Mouse (Mus musculus) liver, embryonic 13.5 days (tissue): ENCODE measurements around the gene Hist1h2be. TPM values are rescaled to one million over a fixed set of nuclear protein-coding genes. Genes with fewer than 3 reads are reported as not detected.
"Not testable (repeated sequence)": the region's sequence is repeated elsewhere in the genome, so short reads cannot be mapped to it uniquely, and the experiment has no call there.

Experiments
- ATAC-seq: fragments of 200-750 bp; cut with Nextera tagmentation; 2 replicates; pipeline ENCODE4 v1.8.0; 2017; ENCODE audit warnings: low read depth, mild to moderate bottlenecking, moderate number of reproducible peaks, moderate library complexity
- DNase-seq: peaks from one replicate; pipeline ENCODE4 v3.0.0; 2022
- H3K27ac ChIP-seq: fragments of 300-500 bp; sonication (generic); 2 replicates; pipeline ENCODE4 v1.5.1; 2015; ENCODE audit warnings: moderate library complexity, mild to moderate bottlenecking, inconsistent platforms
- H3K27me3 ChIP-seq: fragments of 300-500 bp; sonication (generic); 2 replicates; pipeline ENCODE4 v1.6.1; 2015; ENCODE audit warnings: mild to moderate bottlenecking, inconsistent platforms
- H3K36me3 ChIP-seq: fragments of 300-500 bp; sonication (generic); 2 replicates; pipeline ENCODE4 v1.6.1; 2015; ENCODE audit warnings: mild to moderate bottlenecking, inconsistent platforms
- H3K4me1 ChIP-seq: fragments of 300-500 bp; sonication (generic); replicated peaks from 2 replicates; pipeline ENCODE4 v1.6.1; 2015; ENCODE audit warnings: inconsistent platforms
- H3K4me2 ChIP-seq: fragments of 300-500 bp; sonication (generic); 2 replicates; pipeline ENCODE4 v1.6.1; 2015; ENCODE audit warnings: inconsistent platforms, mild to moderate bottlenecking, moderate library complexity
- H3K4me3 ChIP-seq: fragments of 300-500 bp; sonication (generic); replicated peaks from 2 replicates; pipeline ENCODE4 v1.5.1; 2015; ENCODE audit warnings: mild to moderate bottlenecking, inconsistent platforms
- H3K9ac ChIP-seq: fragments of 300-500 bp; sonication (generic); 2 replicates; pipeline ENCODE4 v1.6.1; 2015; ENCODE audit warnings: mild to moderate bottlenecking, inconsistent platforms
- H3K9me3 ChIP-seq: fragments of 300-500 bp; sonication (generic); replicated peaks from 2 replicates; pipeline ENCODE4 v1.6.1; 2016; ENCODE audit warnings: inconsistent platforms
- WGBS: fragments of 180-500 bp; shearing (Covaris S2); methylation state at CpG from one replicate; pipeline ENCODE4 v1.1.7; 2015; ENCODE audit not compliant: insufficient replicate concordance; 5-methylcytosine and 5-hydroxymethylcytosine counted together
- microRNA-seq: library from miRNA; unstranded; fragments of <30 nt; microRNA quantifications from one replicate; pipeline ENCODE4, GENCODE M21; 2016
- polyA plus RNA-seq: library from polyadenylated mRNA; unstranded; fragments of >200 nt; fragmentation: Nextera tagmentation; extraction: Ambion mirVana; gene quantifications from 2 replicates; pipeline ENCODE4 v1.2.1, GENCODE M21; 2015

Hist1h2be gene
- polyA plus RNA-seq, 1 experiment from 2014 or later: 1.3 TPM

- H3K9me3 ChIP-seq: no peaks in the 10 kb centered on the region
- no peaks in the 10 kb centered on the region for H3K36me3 ChIP-seq
- DNase-seq (no peak), ATAC-seq (no peak)
- no peaks in the 10 kb centered on the region for H3K27me3 ChIP-seq
- peak overlapping the region; percentile 90 for H3K9ac ChIP-seq
- peak overlapping the region; percentile 98 for H3K27ac ChIP-seq
- H3K4me1 ChIP-seq: peaks cover 45% of the 10 kb centered on the region
- peak overlapping the region; percentile 67 for H3K4me3 ChIP-seq
- H3K4me2 ChIP-seq: peak overlapping the region; percentile 73
- 62% methylated on average over 3 of the region's 3 CpGs for WGBS
Measured at GRCm38 (mm10) chr13:23541497-23541896, 79.4 kb downstream of the Hist1h2be start.

- Histone ChIP-seq H3K4me1 (peaks cover 40% of the 10 kb centered on the region), H3K27ac (peak overlapping the region; percentile 98), H3K9ac (peak overlapping the region; percentile 62)
- not testable (repeated sequence) for H3K36me3 ChIP-seq, H3K4me3 ChIP-seq, H3K27me3 ChIP-seq, H3K9me3 ChIP-seq, ATAC-seq, H3K4me2 ChIP-seq, DNase-seq
- 68% methylated on average over 1 of the region's 1 CpGs for WGBS
Measured at GRCm38 (mm10) chr13:23539821-23540220, 81.1 kb downstream of the Hist1h2be start.

- H3K4me1 ChIP-seq: peaks cover 40% of the 10 kb centered on the region
- H3K36me3 ChIP-seq: no peaks in the 10 kb centered on the region
- no peaks in the 10 kb centered on the region for H3K27me3 ChIP-seq
- peak overlapping the region; percentile 84 for H3K9ac ChIP-seq
- H3K4me2 ChIP-seq: peak overlapping the region; percentile 65
- no peaks in the 10 kb centered on the region for H3K9me3 ChIP-seq
- peak overlapping the region; percentile 63 for H3K4me3 ChIP-seq
- no peak for DNase-seq
- peak overlapping the region; percentile 98 for H3K27ac ChIP-seq
- WGBS: 81% methylated on average over 5 of the region's 5 CpGs
- ATAC-seq: no peak
Measured at GRCm38 (mm10) chr13:23538249-23538648, 82.7 kb downstream of the Hist1h2be start.

GRCm38 (mm10) chr13:23537006-23537710, 83.8 kb downstream of the Hist1h2be start:
- Histone ChIP-seq H3K27me3 (no peaks in the 10 kb centered on the region), H3K4me2 (peak overlapping the region; percentile 65), H3K9ac (peak overlapping the region; percentile 84), H3K4me1 (peaks cover 51% of the 10 kb centered on the region), H3K4me3 (peak overlapping the region; percentile 63), H3K9me3 (no peaks in the 10 kb centered on the region), H3K27ac (peak overlapping the region; percentile 98), H3K36me3 (no peaks in the 10 kb centered on the region)
- WGBS: 62% methylated on average over 3 of the region's 3 CpGs
- ATAC-seq (no peak), DNase-seq (no peak)

- Histone ChIP-seq H3K4me1 (peaks cover 52% of the 10 kb centered on the region), H3K4me3 (peak overlapping the region; percentile 63), H3K9ac (peak overlapping the region; percentile 84), H3K4me2 (peak overlapping the region; percentile 65), H3K27ac (peak overlapping the region; percentile 98), H3K9me3 (no peaks in the 10 kb centered on the region), H3K27me3 (no peaks in the 10 kb centered on the region), H3K36me3 (no peaks in the 10 kb centered on the region)
- DNase-seq (no peak), ATAC-seq (no peak)
- 14% methylated on average over 7 of the region's 7 CpGs for whole genome bisulfite sequencing
Measured at GRCm38 (mm10) chr13:23536076-23536822, 84.7 kb downstream of the Hist1h2be start.

- WGBS: under 1% methylated on average over 52 of the region's 62 CpGs
Measured at GRCm38 (mm10) chr13:23535137-23536075, 85.5 kb downstream of the Hist1h2be start, which contains the start of gene Hist1h3g. Hist1h3g (plus strand) TSS chr13:23535422.

GRCm38 (mm10) chr13:23534368-23535131, 86.4 kb downstream of the Hist1h2be start:
- under 1% methylated on average over 15 of the region's 15 CpGs for WGBS
- no peaks in the 10 kb centered on the region for H3K36me3 ChIP-seq
- peak overlapping the region; percentile 63 for H3K4me3 ChIP-seq
- peak overlapping the region; percentile 98 for H3K27ac ChIP-seq
- H3K27me3 ChIP-seq: no peaks in the 10 kb centered on the region
- DNase-seq: peak; percentile 65
- H3K4me2 ChIP-seq: peak overlapping the region; percentile 65
- no peaks in the 10 kb centered on the region for H3K9me3 ChIP-seq
- peak overlapping the region; percentile 84 for H3K9ac ChIP-seq
- ATAC-seq: peak; percentile 28
- peaks cover 48% of the 10 kb centered on the region for H3K4me1 ChIP-seq

More at GRCm38 (mm10) chr13:23535137-23536075, 85.5 kb downstream of the Hist1h2be start, which contains the start of gene Hist1h3g:
- not testable (repeated sequence) for H3K27me3 ChIP-seq, H3K9me3 ChIP-seq, H3K36me3 ChIP-seq
- Histone ChIP-seq H3K4me3 (peak within 1 kb of the TSS; percentile 63), H3K4me1 (peaks cover 47% of the 10 kb centered on the region), H3K4me2 (peak within 1 kb of the TSS; percentile 65), H3K9ac (peak within 1 kb of the TSS; percentile 84), H3K27ac (peak within 1 kb of the TSS; percentile 98)
- peak; percentile 85 for ATAC-seq
- DNase-seq: peak; percentile 93

Small RNAs within 50 kb of the gene (microRNA-seq; reads per million reads assigned to microRNA genes)
- gene Gm44297 (not detected), gene Gm44359 (not detected), gene Gm44394 (not detected)

Other genes with a start within 250 kb of the Hist1h2be start
- gene Abt1, start 197.3 kb downstream of the Hist1h2be start, polyA plus RNA-seq: 8.3 and 9.1 TPM in 2 replicates
- 1.5 and 2.0 TPM in 2 replicates for gene Btn1a1, start 155.2 kb downstream of the Hist1h2be start, polyA plus RNA-seq
- gene Btn2a2, start 132.3 kb downstream of the Hist1h2be start, polyA plus RNA-seq: not detected in 2 replicates
- 3.8 and 5.9 TPM in 2 replicates for gene Hist1h4h, start 90.1 kb downstream of the Hist1h2be start, polyA plus RNA-seq
- 7.7 and 13.6 TPM in 2 replicates for gene Hist1h2af, start 87.2 kb downstream of the Hist1h2be start, polyA plus RNA-seq
- gene Hist1h3g, start 85.7 kb downstream of the Hist1h2be start, polyA plus RNA-seq: 10.3 and 17.1 TPM in 2 replicates
- 1.7 TPM in 2 replicates for gene Hist1h2bh, start 77.7 kb downstream of the Hist1h2be start, polyA plus RNA-seq
- gene Hist1h3f, start 77.1 kb downstream of the Hist1h2be start, polyA plus RNA-seq: 1.1 and 2.1 TPM in 2 replicates
- 0.98 and 4.2 TPM in 2 replicates for gene Hist1h4f, start 69.5 kb downstream of the Hist1h2be start, polyA plus RNA-seq
- gene Hist1h1d, start 67.9 kb downstream of the Hist1h2be start, polyA plus RNA-seq: 0.75 and 0.93 TPM in 2 replicates
- 4.4 and 6.8 TPM in 2 replicates for gene Hist1h3e, start 58.8 kb downstream of the Hist1h2be start, polyA plus RNA-seq
- 95.0 and 121 TPM in 2 replicates for gene Hist1h2ae, start 49.9 kb downstream of the Hist1h2be start, polyA plus RNA-seq
- 6.5 and 14.1 TPM in 2 replicates for gene Hist1h2bg, start 49.7 kb downstream of the Hist1h2be start, polyA plus RNA-seq
- 5.0 and 12.7 TPM in 2 replicates for gene Hist1h2bf, start 46.9 kb downstream of the Hist1h2be start, polyA plus RNA-seq
- gene Hist1h2ad, start 46.7 kb downstream of the Hist1h2be start, polyA plus RNA-seq: 1.2 and 4.3 TPM in 2 replicates
- 5.9 and 7.2 TPM in 2 replicates for gene Hist1h3d, start 45.4 kb downstream of the Hist1h2be start, polyA plus RNA-seq
- 116 and 152 TPM in 2 replicates for gene Hist1h4d, start 39.5 kb downstream of the Hist1h2be start, polyA plus RNA-seq
- gene Hist1h1e, start 1.4 kb upstream of the Hist1h2be start, polyA plus RNA-seq: 24.3 and 26.2 TPM in 2 replicates
- gene Hist1h2ac, start 62.8 kb upstream of the Hist1h2be start, polyA plus RNA-seq: 0.89 and 1.0 TPM in 2 replicates
- gene Hist1h2bc, start 63.1 kb upstream of the Hist1h2be start, polyA plus RNA-seq: 81.2 and 88.9 TPM in 2 replicates
- gene Hist1h1t, start 74.7 kb upstream of the Hist1h2be start, polyA plus RNA-seq: not detected in 2 replicates
- 5.4 and 8.6 TPM in 2 replicates for gene Hist1h4c, start 77.3 kb upstream of the Hist1h2be start, polyA plus RNA-seq
- 6.6 and 8.8 TPM in 2 replicates for gene Hfe, start 89.7 kb upstream of the Hist1h2be start, polyA plus RNA-seq
- gene Hist1h1c, start 117.7 kb upstream of the Hist1h2be start, polyA plus RNA-seq: 60.3 and 72.2 TPM in 2 replicates
- gene Hist1h3c, start 124.5 kb upstream of the Hist1h2be start, polyA plus RNA-seq: 5.2 and 5.9 TPM in 2 replicates
- 3.9 and 5.6 TPM in 2 replicates for gene Hist1h2bb, start 125.6 kb upstream of the Hist1h2be start, polyA plus RNA-seq
- gene Hist1h2ab, start 130.0 kb upstream of the Hist1h2be start, polyA plus RNA-seq: 54.0 and 76.2 TPM in 2 replicates
- gene Hist1h3b, start 131.1 kb upstream of the Hist1h2be start, polyA plus RNA-seq: 10.4 and 29.5 TPM in 2 replicates
- 3.7 and 5.5 TPM in 2 replicates for gene Hist1h4b, start 135.9 kb upstream of the Hist1h2be start, polyA plus RNA-seq
- 0.86 TPM in 1 of 2 replicates, not detected in the other for gene Hist1h4a, start 140.1 kb upstream of the Hist1h2be start, polyA plus RNA-seq
- 3.2 and 8.3 TPM in 2 replicates for gene Hist1h3a, start 141.3 kb upstream of the Hist1h2be start, polyA plus RNA-seq
- 4.3 and 8.1 TPM in 2 replicates for gene Hist1h1a, start 142.5 kb upstream of the Hist1h2be start, polyA plus RNA-seq
- 0.14 TPM in 1 of 2 replicates, not detected in the other for gene Trim38, start 148.8 kb upstream of the Hist1h2be start, polyA plus RNA-seq
- 0.52 and 0.57 TPM in 2 replicates for gene Slc17a2, start 185.9 kb upstream of the Hist1h2be start, polyA plus RNA-seq
- gene Slc17a3, start 218.3 kb upstream of the Hist1h2be start, polyA plus RNA-seq: 2.3 and 3.1 TPM in 2 replicates
- 0.05 TPM in 1 of 2 replicates, not detected in the other for gene Slc17a1, start 246.6 kb upstream of the Hist1h2be start, polyA plus RNA-seq